Mouse (Mus musculus) CH12.LX (cell line): ENCODE measurements around the gene Parp3. TPM values are rescaled to one million over a fixed set of nuclear protein-coding genes. Genes with fewer than 3 reads are reported as not detected.

Source experiments
- DNase-seq: peaks from one replicate; pipeline ENCODE4 v3.0.0-alpha.2; 2013; ENCODE audit errors: extremely low read depth
- H3K27ac ChIP-seq: 2 replicates; pipeline ENCODE4 v1.5.1; 2012; ENCODE audit warnings: low read depth, mild to moderate bottlenecking, control low read depth, moderate library complexity; ENCODE audit not compliant: insufficient read depth
- H3K27me3 ChIP-seq: replicated peaks from 2 replicates; pipeline ENCODE3; 2012; ENCODE audit warnings: inconsistent platforms
- H3K36me3 ChIP-seq, 2 experiments: replicated peaks in 1 of 2; 2 replicates each; pipeline versions ENCODE3 to v1.6.1; 2012; ENCODE audit warnings: inconsistent platforms in 1 of 2, low read length in 1 of 2, mild to moderate bottlenecking in 1 of 2, mixed read lengths in 1 of 2, moderate library complexity in 1 of 2; ENCODE audit not compliant: control insufficient read depth in 1 of 2, insufficient read depth in 1 of 2
- H3K4me1 ChIP-seq, 2 experiments: 2 replicates each; pipeline ENCODE4 v1.6.1; 2012; ENCODE audit warnings: inconsistent platforms in 1 of 2, moderate library complexity in 1 of 2; ENCODE audit not compliant: insufficient read depth in 2 of 2, control insufficient read depth in 1 of 2
- H3K4me2 ChIP-seq: 2 replicates; pipeline ENCODE4 v1.6.1; 2012; ENCODE audit warnings: low read depth, mild to moderate bottlenecking, control low read depth; ENCODE audit not compliant: poor library complexity, insufficient read depth, severe bottlenecking
- H3K4me3 ChIP-seq, 3 experiments: fragments of 150-350 bp in 1 of 3; sonication (generic) in 1 of 3; replicated peaks in 1 of 3; 2 replicates each; pipeline versions ENCODE3 to v1.5.1; 2011 to 2012; ENCODE audit warnings: low read depth in 2 of 3, low read length in 2 of 3, mild to moderate bottlenecking in 2 of 3, moderate library complexity in 2 of 3, control low read depth in 1 of 3, improper control_type of control experiment in 1 of 3, inconsistent platforms in 1 of 3, mixed read lengths in 1 of 3; ENCODE audit not compliant: poor library complexity in 1 of 3
- H3K79me2 ChIP-seq: replicated peaks from 2 replicates; pipeline ENCODE4 v1.6.1; 2012; ENCODE audit warnings: mild to moderate bottlenecking, moderate library complexity; ENCODE audit not compliant: control insufficient read depth, poor library complexity, insufficient read depth, severe bottlenecking; ENCODE audit errors: extremely low read depth
- H3K9ac ChIP-seq: 2 replicates; pipeline ENCODE4 v1.6.1; 2012; ENCODE audit warnings: low read depth, mild to moderate bottlenecking, control low read depth, moderate library complexity; ENCODE audit not compliant: insufficient read depth
- H3K9me3 ChIP-seq: replicated peaks from 2 replicates; pipeline ENCODE3; 2012; ENCODE audit warnings: low read length, inconsistent platforms, mixed read lengths
- BHLHE40 ChIP-seq: IDR thresholded peaks from 2 replicates; pipeline ENCODE4 v1.6.1; 2011; ENCODE audit warnings: mild to moderate bottlenecking, low read depth, low read length, improper control_type of control experiment
- CHD1 ChIP-seq: IDR thresholded peaks from 2 replicates; pipeline ENCODE4 v1.6.1; 2012; ENCODE audit warnings: low read depth, low read length, improper control_type of control experiment, inconsistent platforms
- CTCF ChIP-seq, 2 experiments: IDR thresholded peaks in 1 of 2; conservative IDR thresholded peaks in 1 of 2; 2 replicates each; pipeline ENCODE4 v1.5.1; 2011 to 2012; ENCODE audit warnings: low read depth in 2 of 2, low read length in 2 of 2, improper control_type of control experiment in 1 of 2, inconsistent platforms in 1 of 2, mild to moderate bottlenecking in 1 of 2, moderate library complexity in 1 of 2
- E2F4 ChIP-seq: IDR thresholded peaks from 2 replicates; pipeline ENCODE4 v1.6.1; 2011; ENCODE audit warnings: low read depth, low read length, improper control_type of control experiment; ENCODE audit not compliant: insufficient replicate concordance
- ELF1 ChIP-seq: IDR thresholded peaks from 2 replicates; pipeline ENCODE4 v1.6.1; 2014; ENCODE audit warnings: low read depth, mild to moderate bottlenecking, inconsistent platforms, low read length, improper control_type of control experiment
- ETS1 ChIP-seq: conservative IDR thresholded peaks from 2 replicates; pipeline ENCODE4 v1.6.1; 2012; ENCODE audit warnings: low read depth, mild to moderate bottlenecking, inconsistent platforms, low read length, improper control_type of control experiment, moderate library complexity
- GABPA ChIP-seq: IDR thresholded peaks from 2 replicates; pipeline ENCODE4 v1.6.1; 2012; ENCODE audit warnings: low read depth, low read length, improper control_type of control experiment, inconsistent platforms; ENCODE audit not compliant: insufficient replicate concordance
- IRF4 ChIP-seq: IDR thresholded peaks from 2 replicates; pipeline ENCODE4 v1.6.1; 2014; ENCODE audit warnings: low read depth, mild to moderate bottlenecking, inconsistent platforms, low read length, improper control_type of control experiment
- JUN ChIP-seq: IDR thresholded peaks from 2 replicates; pipeline ENCODE4 v1.6.1; 2011; ENCODE audit warnings: low read depth, mild to moderate bottlenecking, low read length, improper control_type of control experiment, moderate library complexity; ENCODE audit not compliant: insufficient read depth
- MAZ ChIP-seq: IDR thresholded peaks from 2 replicates; pipeline ENCODE4 v1.6.1; 2012; ENCODE audit warnings: low read depth, mild to moderate bottlenecking, inconsistent platforms, low read length, improper control_type of control experiment, moderate library complexity
- NELFE ChIP-seq: IDR thresholded peaks from 2 replicates; pipeline ENCODE4 v1.6.1; 2011; ENCODE audit warnings: low read depth, low read length, improper control_type of control experiment
- NRF1 ChIP-seq: IDR thresholded peaks from 2 replicates; pipeline ENCODE4 v1.6.1; 2014; ENCODE audit warnings: low read depth, mild to moderate bottlenecking, inconsistent platforms, low read length, improper control_type of control experiment, moderate library complexity
- PAX5 ChIP-seq: IDR thresholded peaks from 2 replicates; pipeline ENCODE4 v1.6.1; 2012; ENCODE audit warnings: low read length, inconsistent platforms, mixed read lengths
- POLR2A ChIP-seq: IDR thresholded peaks from 2 replicates; pipeline ENCODE4 v1.6.1; 2011; ENCODE audit warnings: low read depth, mild to moderate bottlenecking, improper control_type of control experiment, low read length
- POLR2AphosphoS2 ChIP-seq: IDR thresholded peaks from 2 replicates; pipeline ENCODE4 v1.6.1; 2011; ENCODE audit warnings: low read depth, low read length, improper control_type of control experiment
- RCOR1 ChIP-seq: conservative IDR thresholded peaks from 2 replicates; pipeline ENCODE4 v1.6.1; 2012; ENCODE audit warnings: low read depth, mild to moderate bottlenecking, inconsistent platforms, low read length, improper control_type of control experiment
- SMC3 ChIP-seq: IDR thresholded peaks from 2 replicates; pipeline ENCODE4 v1.6.1; 2011; ENCODE audit warnings: low read depth, low read length, improper control_type of control experiment
- UBTF ChIP-seq: IDR thresholded peaks from 2 replicates; pipeline ENCODE4 v1.6.1; 2012; ENCODE audit warnings: low read depth, mild to moderate bottlenecking, inconsistent platforms, low read length, improper control_type of control experiment, moderate library complexity
- ZC3H11A ChIP-seq: IDR thresholded peaks from 2 replicates; pipeline ENCODE4 v1.6.1; 2012; ENCODE audit warnings: low read depth, mild to moderate bottlenecking, inconsistent platforms, low read length, improper control_type of control experiment
- ZNF384 ChIP-seq: IDR thresholded peaks from 2 replicates; pipeline ENCODE4 v1.6.1; 2012; ENCODE audit warnings: low read depth, low read length, improper control_type of control experiment, inconsistent platforms
- dilution Hi-C: fragments of 300-500 bp; cut with MboI; formaldehyde crosslinking; loops from 2 replicates; pipeline ENCODE4 v1.14.3; 2020; ENCODE audit warnings: low sequenced_read_pairs; ENCODE audit not compliant: extremely low pct_unique_long_range_greater_than_20kb, extremely low pct_ligation_motif_present
- in situ Hi-C: fragments of 300-500 bp; cut with MboI; formaldehyde crosslinking; loops from 3 replicates; pipeline ENCODE4 v1.14.3; 2019; ENCODE audit warnings: low sequenced_read_pairs, low pct_ligation_motif_present, low pct_unique_long_range_greater_than_20kb, mixed read lengths
- polyA plus RNA-seq: library from polyadenylated mRNA; unstranded; fragments of >175 nt; gene quantifications from 2 replicates; pipeline ENCODE4 v1.2.1, GENCODE M21; 2012; ENCODE audit warnings: low read depth; ENCODE audit not compliant: insufficient read length
- total RNA-seq, 2 experiments: library from RNA; depleted of rRNA; stranded (reverse); fragments of 300-350 nt in 1 of 2; fragments of >200 nt in 1 of 2; gene quantifications; 2 replicates each; pipeline ENCODE4 v1.2.3; 2012 to 2014

Parp3 gene
- total and polyA plus RNA-seq, 3 experiments, result 10.3 to 24.6 (median 12.9) TPM

DNA sequence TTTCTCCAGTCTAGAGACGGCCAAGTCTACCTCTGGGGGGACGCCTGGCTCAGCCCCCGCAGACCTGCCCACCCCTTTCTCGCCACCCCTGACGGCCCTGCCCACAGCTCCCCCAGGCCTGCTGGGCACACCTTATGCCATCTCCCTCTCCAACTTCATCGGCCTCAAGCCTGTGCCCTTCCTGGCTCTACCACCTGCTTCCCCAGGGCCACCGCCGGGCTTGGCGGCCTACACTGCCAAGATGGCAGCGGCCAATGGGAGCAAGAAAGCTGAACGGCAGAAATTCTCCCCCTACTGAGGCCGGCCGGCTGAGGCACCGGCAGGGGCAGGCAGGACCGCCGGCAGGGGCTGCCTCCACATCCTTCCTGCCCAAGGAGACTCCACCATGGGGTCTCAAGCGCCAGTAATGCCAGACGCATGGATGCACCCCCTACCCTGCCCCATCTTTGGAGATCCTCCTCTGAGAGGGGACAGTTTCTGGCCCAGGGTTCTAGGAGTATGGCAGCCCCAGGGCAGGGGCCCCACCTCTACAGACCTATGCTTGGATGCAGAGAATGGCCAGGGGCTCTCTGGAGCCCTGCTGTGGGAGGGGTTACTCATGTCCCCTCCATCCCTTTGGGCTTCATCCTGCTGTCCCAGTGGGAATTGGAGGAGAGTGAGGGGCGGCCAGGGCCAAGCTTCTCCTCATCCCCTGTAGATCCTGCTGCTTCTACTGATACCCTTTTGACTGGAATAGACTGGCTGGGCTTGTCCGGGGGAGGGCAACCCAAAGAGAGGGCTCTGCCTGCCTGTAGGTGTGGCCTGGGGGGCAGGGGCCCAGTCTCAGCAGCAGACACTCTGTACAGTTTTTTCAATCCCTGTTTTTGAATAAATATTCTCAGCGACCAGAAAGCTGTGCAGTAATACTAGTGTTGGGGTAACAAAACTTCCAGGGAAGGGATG is 13.4 kb downstream of the Parp3 start:
- no peaks in the 10 kb centered on the region for H3K27me3 ChIP-seq
- no peak overlapping the region for H3K4me3 ChIP-seq
- H3K4me1 ChIP-seq, result peaks cover 0 to 5% of the 10 kb centered on the region in 2 experiments; a peak in 1 of 4 replicates
- peaks cover 45 to 68% of the 10 kb centered on the region in 2 experiments for H3K36me3 ChIP-seq
- dilution Hi-C loops, result no loop called here
- no peak for DNase-seq
- H3K9me3 ChIP-seq, result peaks cover 16% of the 10 kb centered on the region
- no peaks in the 10 kb centered on the region for H3K79me2 ChIP-seq
- TF ChIP-seq NRF1 (no peak), JUN (no peak), MAZ (no peak), IRF4 (no peak), POLR2AphosphoS2 (no peak), PAX5 (no peak), NELFE (no peak), CHD1 (no peak), ZC3H11A (no peak), SMC3 (no peak), E2F4 (no peak)
- in situ Hi-C loops, result no loop called here
- H3K9ac ChIP-seq, result no peak overlapping the region
- H3K4me2 ChIP-seq, result no peak overlapping the region
- no peak overlapping the region for H3K27ac ChIP-seq

- Histone ChIP-seq H3K4me3 (no peak overlapping the region), H3K27ac (no peak overlapping the region), H3K4me2 (no peak overlapping the region), H3K9ac (no peak overlapping the region)
- TF ChIP-seq UBTF (no peak), CHD1 (no peak), POLR2A (no peak), ETS1 (no peak), SMC3 (no peak), RCOR1 (no peak), CTCF (conservative IDR thresholded peaks at IDR 0.05 in 1 of 2, IDR thresholded peaks at IDR 0.05 in 1 of 2; ENCODE audit: low read depth in 2 of 2, low read length in 2 of 2) (no peak), ZNF384 (no peak), GABPA (no peak), BHLHE40 (no peak), ELF1 (no peak), ZC3H11A (no peak), IRF4 (no peak)
- TF ChIP-seq, all 38 proteins: peak for 0
- no peak for DNase-seq
- dilution Hi-C loops, result no loop called here
- peaks cover 16% of the 10 kb centered on the region for H3K9me3 ChIP-seq
- H3K4me1 ChIP-seq, result peaks cover 0 to 14% of the 10 kb centered on the region in 2 experiments; a peak in 1 of 4 replicates
- no peaks in the 10 kb centered on the region for H3K79me2 ChIP-seq
- peaks cover 45 to 77% of the 10 kb centered on the region in 2 experiments for H3K36me3 ChIP-seq
- in situ Hi-C loops, result no loop called here
- no peaks in the 10 kb centered on the region for H3K27me3 ChIP-seq
These were observed 14.3 kb downstream of the Parp3 start for GRCm38 (mm10) chr9:106462430-106462800.
